Mouse (Mus musculus) cerebellum, postnatal 36 days (tissue): Measurements from ENCODE around the gene Atg3.

Source experiments
- DNase-seq, 2 experiments: peaks; one replicate each; pipeline ENCODE4 v3.0.0; 2021 to 2022; ENCODE audit warnings: mixed read lengths in 2 of 2

Gene Atg3

DNA sequence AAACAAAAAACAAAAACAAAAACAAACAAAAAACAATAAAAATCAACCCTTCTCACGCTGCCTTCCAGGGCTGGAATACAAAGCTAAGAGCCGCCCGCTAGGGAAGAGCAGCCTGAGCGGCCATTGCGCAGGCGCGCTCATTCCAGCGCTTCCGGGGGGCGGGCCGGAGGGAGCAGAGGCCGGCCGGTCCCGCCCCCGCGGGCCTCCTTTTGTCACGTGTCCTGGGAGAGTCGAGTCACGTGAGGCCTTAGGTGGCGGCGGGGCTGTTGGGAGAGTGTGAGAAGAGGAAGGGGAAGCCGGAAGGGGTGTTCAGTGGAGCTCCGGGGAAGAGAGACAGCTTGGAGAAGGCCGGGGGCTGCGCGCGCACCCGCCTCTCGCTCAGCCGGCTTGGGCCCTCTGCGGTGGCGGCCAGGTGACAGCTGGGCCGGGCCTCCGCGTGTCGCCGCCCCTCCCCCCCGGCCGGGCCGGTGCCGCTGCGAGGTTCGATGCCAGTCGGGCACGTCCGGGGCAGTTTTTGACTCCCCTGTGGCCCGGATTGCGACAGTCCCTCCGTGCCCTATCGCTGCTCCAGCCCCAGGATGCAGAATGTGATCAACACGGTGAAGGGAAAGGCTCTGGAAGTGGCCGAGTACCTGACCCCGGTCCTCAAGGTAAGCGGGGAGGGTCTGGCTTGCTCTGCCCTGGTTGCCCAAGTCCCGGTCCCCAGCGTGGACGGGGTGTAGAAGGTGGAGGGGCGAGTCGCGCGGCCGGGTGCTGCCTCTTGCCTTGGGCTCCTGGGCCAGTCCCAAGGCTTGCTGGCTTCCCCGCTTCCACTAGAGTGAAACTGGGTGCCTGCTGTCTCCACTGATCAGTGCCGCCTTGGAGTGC is at the start of gene Atg3, which contains the start of gene Slc35a5:
TSS of gene Atg3 (plus strand) at position 264 of the 867 bp plus-strand sequence.
TSS of gene Slc35a5 (minus strand) at position 185 of the 867 bp plus-strand sequence.
- DNase-seq: peak; percentile 90 to 95

DNA sequence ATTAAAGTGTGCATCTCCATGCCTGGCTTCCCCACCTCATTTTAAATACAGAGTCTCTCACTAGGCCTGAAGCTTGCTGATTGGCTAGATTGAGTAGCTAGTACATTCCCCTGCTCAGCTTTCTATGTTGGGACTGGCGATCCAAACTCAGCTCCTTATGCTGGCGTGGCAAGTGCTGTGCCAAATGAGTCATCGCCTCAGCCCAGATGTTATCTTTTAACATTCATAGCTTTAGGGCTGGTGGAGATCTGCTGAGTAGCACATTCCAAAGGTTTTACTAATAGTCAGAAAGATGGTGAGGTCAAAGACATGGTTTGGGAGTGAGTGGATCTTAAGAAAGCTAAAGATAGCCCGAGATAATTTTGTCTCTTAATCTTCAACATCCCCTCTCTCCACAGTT is 48.1 kb upstream of the Atg3 start:
- DNase-seq: no peak

DNA sequence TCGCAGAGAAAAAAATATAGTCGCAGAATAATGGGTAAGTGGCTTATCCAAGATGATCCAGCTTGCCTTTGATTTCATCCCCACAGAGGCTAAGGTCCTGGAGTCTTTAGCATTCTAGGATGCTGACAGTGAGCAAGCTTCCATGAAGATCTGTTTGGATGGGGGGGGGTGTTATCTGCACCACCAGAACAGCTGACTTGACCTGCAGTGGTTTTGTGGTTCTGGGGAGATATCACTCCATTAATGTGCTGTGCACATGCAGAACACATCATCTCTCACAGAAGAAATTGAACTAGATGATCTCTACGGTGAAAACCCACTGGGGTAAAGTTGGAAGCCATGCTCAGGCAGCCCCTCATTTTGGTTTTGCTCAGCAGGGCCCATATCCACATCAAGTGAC is 41.4 kb upstream of the Atg3 start:
- DNase-seq: no peak

DNA sequence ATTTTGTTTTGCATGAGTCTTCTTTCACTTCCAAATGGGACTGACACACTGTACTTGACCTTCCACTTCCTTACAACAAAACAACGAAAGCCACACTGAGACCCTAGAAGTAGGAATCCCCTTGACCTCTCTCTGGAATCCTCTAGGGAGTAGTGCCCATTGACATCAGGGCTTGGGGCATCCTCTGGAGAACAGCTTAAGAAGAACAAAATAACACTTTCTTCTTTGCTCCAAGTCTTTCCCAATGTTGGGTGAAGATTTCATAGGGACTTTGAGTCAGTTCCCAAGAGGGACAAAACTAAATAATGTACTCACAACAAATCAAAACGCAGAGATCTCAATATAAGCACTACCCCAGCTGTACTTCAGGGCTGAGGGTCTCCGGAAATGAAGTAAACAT is 39.8 kb upstream of the Atg3 start:
- no peak for DNase-seq

DNA sequence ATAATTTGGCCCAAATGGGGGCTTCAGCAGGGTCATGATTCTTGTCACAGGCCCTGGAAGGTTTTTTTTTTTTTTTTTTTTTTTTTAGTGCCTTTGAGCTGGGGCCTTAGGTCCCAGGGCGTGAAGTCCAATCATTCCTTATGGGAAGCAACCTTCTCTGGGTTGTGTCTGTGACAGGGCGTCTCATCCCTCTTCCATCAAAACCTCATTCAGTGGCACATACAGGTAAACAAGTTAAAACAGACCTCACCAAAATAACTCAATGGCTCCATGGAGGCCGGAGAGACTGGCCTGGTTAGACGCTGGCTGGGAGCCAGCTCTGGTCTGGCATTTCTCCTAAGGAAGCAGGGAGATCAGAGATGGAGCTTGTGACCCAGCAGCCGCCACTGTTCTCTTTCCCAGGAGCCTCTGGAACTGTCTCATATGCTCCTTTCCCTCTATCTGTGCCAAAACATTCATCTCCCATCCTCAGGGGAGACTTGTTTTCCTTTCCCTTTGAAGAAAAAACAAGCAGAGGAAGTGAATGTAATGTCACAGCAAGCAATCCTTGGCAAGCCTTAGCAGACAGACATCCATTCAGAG is 37.6 kb upstream of the Atg3 start:
- peak; percentile 70 to 75 for DNase-seq

DNA sequence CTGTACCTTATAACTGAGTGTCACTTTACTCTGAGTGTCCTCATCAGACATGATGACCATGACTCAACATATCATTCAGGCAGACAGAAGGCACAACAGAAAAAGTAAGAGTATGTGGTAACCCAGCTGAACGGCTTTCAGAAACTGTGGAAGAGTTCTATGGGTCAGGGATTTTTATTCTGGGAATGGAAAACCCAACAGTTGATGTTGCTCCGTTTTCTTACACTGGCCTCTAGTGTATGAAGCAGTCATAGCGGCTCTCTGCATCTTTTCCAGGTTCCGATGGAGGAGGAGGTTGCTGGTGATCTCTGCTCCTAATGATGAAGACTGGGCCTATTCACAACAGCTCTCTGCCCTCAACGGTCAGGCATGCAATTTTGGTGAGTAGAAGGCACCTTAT is 36.0 kb upstream of the Atg3 start:
- DNase-seq: peak in 1 of 2 experiments; percentile 14

DNA sequence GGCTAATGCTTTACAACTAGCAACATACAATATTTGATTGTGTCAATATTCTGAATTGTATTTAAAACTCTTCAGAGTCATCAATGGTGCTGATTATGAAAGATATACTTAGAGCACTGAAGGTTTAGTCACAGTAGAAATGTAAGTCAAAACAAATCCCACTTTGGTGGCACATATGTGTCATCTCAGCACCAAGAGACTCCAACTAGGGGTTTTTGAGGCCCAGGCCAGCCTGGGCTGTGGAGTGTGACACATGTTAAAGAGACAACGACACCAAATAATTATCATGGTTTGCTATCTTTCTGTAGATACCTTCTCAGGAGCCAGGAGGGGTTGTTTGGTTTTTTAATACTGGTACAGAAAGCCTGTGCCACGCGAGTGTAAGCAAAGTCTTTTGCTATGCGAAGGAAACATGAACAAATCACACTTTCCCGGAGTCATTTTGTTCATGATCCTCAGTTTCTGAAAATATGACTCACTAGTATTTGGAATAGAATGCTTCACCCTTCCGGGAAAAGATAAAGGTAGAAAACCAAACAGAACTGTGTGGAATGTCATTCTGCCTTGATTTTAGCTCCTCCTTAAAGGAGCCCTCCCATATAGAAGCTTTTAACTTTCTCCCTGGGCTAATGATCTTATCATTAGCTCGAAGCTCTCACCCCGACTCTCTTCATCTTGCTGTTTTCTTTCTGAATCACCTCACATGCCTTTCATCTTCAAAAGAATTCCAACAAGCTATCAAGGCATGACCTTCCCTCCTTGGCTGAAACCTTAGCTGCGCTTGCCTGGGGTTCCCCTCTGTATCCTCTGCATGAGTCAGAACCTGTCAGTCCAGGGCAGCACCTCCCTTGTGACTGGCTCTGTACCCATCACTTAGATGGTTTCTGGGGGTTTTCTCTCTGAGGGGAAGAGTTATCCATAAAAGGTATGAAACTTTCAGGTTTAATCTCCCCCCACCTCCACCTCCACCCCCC is 34.1 kb upstream of the Atg3 start:
- no peak for DNase-seq

DNA sequence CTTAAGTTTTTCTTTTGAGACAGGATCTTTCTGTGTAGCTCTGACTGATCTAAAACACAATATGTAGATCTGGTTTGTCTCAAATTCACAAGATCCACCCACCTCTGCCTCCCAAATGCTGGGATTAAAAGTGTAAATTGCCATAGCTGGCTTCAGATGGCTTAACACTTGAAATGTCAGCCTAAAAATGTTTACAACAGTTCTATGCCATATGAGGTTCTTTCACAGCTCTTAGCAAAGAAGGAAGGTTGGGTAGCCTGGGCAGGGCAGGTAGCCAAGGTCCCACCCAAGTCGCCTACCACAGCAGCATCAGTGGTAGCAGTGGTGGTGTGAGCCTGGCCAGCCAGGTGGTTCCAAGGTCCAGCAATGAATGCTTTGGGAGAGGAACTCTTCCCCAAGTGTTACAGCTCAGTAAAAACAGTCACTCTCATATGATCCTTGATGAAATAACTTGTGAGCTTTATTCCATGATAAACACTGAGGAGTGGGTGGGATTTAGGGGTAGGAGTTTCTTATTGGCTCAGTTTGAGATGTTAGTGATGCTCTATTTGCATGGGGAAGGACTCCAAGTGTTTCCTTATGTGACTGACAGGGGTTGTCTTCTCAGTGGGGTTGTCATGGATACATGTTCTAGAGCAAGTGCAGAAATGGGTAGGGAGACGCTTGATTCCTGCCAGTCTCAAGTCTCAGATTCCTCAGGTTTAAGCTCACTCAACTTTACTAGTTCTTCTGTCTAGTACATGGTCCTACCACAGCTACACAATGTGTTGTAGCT is 30.5 kb upstream of the Atg3 start:
- no peak for DNase-seq

DNA sequence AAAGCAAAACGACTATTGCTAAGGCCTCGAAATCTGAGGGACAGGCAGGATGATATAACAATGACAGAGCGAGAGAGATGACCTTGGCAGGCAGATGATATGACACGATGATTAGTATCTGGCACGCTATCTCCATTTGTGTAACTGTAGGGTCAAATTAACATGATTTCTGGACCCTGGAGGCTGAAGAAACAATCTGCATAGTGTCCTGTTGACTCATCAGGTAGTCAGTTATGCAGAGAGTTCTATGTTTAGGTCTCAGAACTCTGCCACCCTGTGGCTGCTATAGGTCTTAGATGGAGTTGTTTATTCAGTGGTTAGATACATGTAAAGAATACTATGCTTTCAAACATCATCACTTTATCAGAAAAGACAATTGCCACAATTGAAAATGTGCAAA is 16.9 kb upstream of the Atg3 start:
- DNase-seq: no peak

DNA sequence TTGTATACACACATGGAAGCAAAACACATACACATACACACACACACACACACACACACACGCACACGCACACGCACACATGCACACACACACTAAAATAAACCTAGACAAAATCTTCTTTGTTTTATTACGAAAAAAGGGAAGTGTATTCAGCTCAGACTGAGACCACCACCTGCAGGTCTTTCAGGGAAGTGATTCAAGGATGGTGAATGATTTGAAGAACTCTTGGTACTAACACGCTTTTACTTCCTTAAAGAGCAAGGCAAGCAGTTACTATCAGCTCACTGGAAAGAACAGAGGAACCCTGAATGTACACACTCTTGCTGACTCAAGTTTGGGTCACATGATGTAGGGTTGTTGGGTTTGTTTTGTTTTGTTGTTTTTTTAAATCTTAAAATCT is 16.0 kb upstream of the Atg3 start:
- DNase-seq: no peak

DNA sequence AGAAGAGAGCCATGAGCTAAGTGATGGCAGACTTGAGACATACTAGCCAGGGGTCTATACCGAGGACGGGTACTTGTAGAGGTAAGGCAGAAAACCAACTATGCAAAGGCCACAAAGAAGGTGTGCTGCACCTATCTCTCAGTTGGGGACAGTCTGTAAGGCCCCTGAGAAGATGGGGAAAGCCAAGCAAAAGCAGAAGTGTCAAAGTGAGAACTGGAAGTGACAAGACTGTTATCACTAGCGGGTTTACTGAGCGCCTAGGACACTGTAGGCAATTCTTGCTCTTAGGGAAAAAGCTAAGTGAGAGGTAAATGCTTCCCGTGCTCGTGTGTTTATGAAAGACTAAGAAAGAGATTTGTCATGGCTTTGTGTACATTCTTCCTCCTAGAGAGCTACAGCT is 13.5 kb upstream of the Atg3 start:
- no peak for DNase-seq

DNA sequence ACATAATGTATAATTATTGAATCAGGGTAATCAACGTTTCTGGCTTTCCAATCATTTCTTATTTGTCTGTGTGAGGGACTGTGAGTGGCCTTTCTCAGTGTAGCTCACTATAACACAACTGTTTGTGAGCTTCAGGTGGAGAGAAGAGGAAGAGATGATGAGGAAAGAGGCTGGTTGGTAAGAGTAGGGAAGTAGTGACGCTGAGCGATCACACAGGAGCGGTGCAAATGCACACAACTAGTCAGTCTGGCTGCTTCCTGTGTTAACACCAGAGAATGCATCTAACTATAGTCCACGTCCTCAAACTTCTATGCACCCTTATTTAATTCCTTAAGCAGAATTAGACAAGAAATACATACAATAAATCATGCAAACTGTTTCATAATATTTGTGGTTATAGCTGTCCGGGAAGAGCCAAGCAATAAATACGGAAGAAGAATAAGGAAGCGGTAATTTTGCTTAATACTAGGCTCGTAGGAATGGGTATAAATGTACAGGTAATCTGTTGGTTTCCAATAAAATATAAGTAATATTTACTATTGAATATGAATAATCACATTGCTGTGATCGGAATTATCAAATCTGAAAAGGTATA is 10.0 kb upstream of the Atg3 start:
- no peak for DNase-seq

DNA sequence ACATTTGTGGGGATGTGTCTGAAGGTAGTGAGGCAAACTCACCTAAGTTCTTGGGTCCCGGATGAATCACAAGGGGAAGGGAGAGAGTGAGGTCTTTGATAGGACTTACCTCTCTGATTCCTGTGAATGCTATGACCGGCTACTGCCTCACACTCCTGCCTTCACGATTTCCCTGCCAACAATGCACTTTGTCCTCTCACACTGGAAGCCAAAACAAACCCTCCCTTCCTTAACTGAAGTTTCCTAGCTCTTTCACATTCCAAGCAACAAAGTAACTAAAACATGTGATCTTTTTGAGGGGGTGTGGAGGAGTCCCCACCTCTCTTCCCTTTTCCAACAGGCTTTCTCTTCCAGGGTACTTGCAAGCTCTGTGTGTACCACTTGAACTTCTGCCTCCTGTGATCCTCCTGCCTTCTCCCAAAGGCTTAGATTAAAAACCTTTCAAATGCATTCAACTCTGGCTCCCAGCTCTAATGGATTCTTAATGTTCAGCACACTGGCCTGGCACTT is 3.8 kb upstream of the Atg3 start:
- DNase-seq: no peak

DNA sequence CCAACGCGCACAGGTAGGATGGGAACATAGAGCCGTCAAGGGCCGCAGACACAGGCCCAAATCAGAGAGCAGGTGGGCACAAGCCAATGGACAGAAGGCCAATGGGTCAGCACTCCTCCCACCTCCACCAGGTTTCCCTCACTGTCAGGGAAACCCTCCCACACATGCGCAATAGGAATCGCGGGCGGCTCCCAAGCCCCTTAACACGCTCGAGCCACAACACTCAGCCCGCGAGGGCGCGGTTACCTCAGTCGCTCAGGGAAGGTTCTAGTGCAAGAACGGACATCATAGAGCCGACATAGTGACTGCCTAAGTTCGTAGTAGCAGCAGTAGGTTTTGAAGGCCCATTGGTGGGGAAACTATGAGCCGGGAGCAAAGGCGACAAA is 456 bp upstream of the Atg3 start:
- DNase-seq: peak; percentile 74 to 78

DNA sequence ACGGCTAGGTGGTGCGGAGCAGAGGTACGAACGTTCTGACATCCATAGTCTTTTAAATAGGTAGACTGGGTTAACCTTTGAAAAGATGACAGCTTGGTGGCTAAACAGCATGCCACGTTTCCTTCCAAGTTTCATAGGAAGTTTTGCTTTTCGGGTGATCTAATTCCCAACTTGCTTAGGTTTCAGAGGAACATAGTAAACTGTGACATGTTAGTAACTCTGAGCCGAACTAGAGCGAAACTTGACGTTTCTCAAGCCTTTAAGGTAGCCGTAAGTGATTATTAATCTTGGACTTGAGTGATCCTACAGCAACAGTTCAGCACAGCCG is 768 bp downstream of the Atg3 start:
- no peak for DNase-seq

DNA sequence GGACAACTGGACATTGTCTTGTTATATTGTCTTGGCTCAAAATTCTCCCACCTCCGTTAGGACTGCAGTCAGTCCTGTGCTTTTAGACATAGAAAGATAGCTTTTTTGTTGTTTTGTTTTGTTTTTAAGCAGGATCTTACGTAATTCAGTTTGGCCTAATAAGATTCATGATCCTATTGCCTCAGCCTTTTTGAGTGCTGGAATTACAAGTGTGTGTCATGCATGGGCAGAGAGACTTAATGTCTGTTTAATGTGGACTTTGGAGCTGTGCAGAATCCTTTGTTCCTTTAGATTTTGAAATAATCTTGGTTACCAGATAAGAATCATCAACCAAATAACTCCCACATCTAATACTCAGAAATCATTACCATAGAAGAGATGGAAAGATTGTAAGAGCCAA is 20.0 kb downstream of the Atg3 start:
- no peak for DNase-seq

DNA sequence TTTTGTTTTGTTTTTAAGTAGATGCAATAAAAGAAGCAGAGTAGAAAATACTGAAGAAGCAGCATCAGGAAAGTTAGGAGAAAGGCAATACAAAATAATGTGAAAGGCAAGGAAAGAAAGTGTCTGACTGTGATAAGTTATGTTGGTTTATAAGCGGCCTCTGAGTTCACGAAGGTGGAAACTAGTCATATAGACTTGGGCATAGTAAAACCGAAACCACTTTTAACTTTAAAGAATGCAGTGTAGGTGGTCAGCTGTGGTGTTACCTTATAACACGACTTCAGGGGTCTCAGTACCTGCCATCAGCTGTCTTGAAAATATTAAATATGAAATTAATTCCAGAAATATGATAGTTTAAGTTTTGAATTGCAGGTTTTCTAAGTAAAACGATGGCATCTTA is 23.2 kb downstream of the Atg3 start:
- no peak for DNase-seq

DNA sequence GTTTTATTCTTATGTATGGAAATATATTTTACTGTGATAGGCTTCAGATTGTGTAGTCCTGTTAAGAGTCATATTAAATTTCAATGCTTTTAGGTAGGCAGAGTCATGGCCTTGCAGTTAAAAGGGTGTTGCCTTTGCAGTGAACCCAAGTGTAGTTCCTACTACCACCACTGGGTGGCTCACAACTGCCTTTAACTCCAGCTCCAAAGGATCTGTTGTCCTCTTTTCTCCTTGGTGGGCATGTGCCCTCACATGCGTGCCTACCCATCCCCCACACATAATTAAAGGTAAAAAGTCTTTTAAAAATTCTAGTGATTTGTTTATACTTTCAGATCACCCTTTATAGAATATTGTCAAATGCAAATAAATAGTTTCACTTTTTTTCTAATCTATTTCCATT is 34.0 kb downstream of the Atg3 start:
- peak; percentile 76 to 83 for DNase-seq

DNA sequence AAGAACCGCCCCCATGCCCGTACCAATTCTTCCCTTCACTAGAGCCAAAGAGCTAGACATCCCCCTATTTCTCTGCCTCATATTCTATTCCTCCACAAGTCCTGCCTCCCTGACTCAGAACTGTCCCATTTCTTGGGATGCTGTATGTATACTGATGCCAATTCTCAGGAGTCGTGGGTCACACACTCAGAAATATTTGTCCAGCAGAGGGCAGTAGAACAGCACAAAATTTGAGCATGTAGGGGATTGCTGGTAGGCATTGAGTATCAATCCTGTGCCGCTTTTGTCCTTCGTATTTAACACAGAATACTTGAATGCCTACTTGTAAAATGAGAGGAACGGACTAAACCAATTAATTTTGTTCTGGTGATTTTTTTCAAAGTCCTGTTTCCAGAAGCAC is 38.2 kb downstream of the Atg3 start:
- peak; percentile 54 to 70 for DNase-seq

DNA sequence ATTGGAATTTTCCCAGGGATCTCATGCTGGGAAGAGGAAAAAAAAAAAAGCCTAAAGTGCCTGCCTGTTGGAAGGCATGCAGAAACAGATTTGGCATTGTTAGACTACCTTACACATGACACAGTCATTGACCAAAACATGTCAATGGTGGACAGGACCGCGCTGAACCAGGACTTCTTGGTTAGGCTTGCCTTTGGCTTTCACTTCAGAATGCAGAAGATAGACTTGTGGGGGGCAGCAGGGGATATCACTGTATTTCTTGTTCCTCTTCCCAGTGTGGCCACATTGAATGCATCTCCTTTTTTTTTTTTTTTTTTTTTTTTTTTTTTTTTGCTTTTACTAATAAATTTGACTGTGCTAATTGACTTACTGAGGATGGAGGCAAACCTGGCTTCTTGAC is 42.8 kb downstream of the Atg3 start:
- no peak for DNase-seq

DNA sequence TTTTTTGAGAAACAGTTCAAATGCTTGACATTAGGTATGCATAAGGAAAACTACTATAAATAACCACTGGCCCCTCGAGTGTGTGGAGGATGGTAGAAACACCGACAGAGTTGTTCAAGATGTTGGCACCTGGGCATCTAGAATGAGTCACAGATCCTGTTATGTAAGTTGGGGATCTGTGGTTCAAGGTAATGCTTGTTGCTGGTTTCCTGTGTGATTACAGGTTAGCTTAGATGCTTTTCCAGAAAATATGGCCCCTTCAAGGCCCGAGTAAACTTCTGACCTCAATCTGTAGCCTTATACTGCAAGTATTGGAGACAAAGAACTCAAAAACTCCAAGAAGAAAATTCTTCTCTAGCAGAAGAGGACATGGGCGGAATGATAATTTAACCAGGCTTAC is 45.9 kb downstream of the Atg3 start:
- no peak for DNase-seq
